Mouse (Mus musculus) kidney, adult 2 months (tissue): Measurements from ENCODE around the gene Sec62.

Source experiments
- CTCF ChIP-seq: fragments of 200-500 bp; conservative IDR thresholded peaks from 2 replicates; pipeline ENCODE4 v1.5.1; 2011; ENCODE audit warnings: low read depth, mild to moderate bottlenecking, control low read depth, low read length, moderate library complexity, mixed read lengths; ENCODE audit not compliant: insufficient read depth, insufficient read length
- POLR2A ChIP-seq: fragments of 200-500 bp; IDR thresholded peaks from one replicate; pipeline ENCODE4 v1.6.1; 2011; ENCODE audit warnings: low read depth, low read length, control low read depth

GRCm38 (mm10) chr3:30742891-30743290 lies 49.8 kb upstream of the Sec62 start:
- no peak for TF ChIP-seq POLR2A
- TF ChIP-seq CTCF = no peak
